Mouse (Mus musculus): Measurements from ENCODE around the gene Adamts2. TPM values are rescaled to one million over a fixed set of nuclear protein-coding genes. Genes with fewer than 3 reads are reported as not detected.

Adamts2 gene
- polyA plus RNA-seq, 1 experiment = 3.2 TPM

GRCm38 (mm10) chr11:50603082-50603910 lies 1.4 kb downstream of the Adamts2 start:
- TF ChIP-seq CTCF (IDR thresholded peaks at IDR 0.05; ENCODE audit: control insufficient read depth, insufficient read depth, insufficient replicate concordance, low read depth, low read length) = no peak
- TF ChIP-seq POLR2A (IDR thresholded peaks at IDR 0.05; ENCODE audit: control insufficient read depth, low read depth, low read length) = no peak
- Histone ChIP-seq H3K36me3 (ENCODE audit: control insufficient read depth, insufficient read depth, low read length) (no peaks in the 10 kb centered on the region), H3K4me3 (ENCODE audit: control insufficient read depth, low read depth, low read length) (peak overlapping the region; percentile 60), H3K27ac (ENCODE audit: control insufficient read depth, insufficient read depth, low read depth, low read length) (no peak overlapping the region), H3K27me3 (ENCODE audit: control insufficient read depth, insufficient read depth, low read length) (no peaks in the 10 kb centered on the region), H3K4me1 (ENCODE audit: control insufficient read depth, insufficient read depth, low read length) (no peaks in the 10 kb centered on the region; the same call in none of the 2 replicates)

GRCm38 (mm10) chr11:50604371-50604770 lies 2.5 kb downstream of the Adamts2 start:
- no peak for TF ChIP-seq POLR2A (IDR thresholded peaks at IDR 0.05; ENCODE audit: control insufficient read depth, low read depth, low read length)
- TF ChIP-seq CTCF (IDR thresholded peaks at IDR 0.05; ENCODE audit: control insufficient read depth, insufficient read depth, insufficient replicate concordance, low read depth, low read length) = no peak
- Histone ChIP-seq H3K4me1 (ENCODE audit: control insufficient read depth, insufficient read depth, low read length) (no peaks in the 10 kb centered on the region; the same call in none of the 2 replicates), H3K27me3 (ENCODE audit: control insufficient read depth, insufficient read depth, low read length) (no peaks in the 10 kb centered on the region), H3K36me3 (ENCODE audit: control insufficient read depth, insufficient read depth, low read length) (no peaks in the 10 kb centered on the region), H3K4me3 (ENCODE audit: control insufficient read depth, low read depth, low read length) (no peak overlapping the region), H3K27ac (ENCODE audit: control insufficient read depth, insufficient read depth, low read depth, low read length) (no peak overlapping the region)

GRCm38 (mm10) chr11:50611181-50611580 lies 9.3 kb downstream of the Adamts2 start:
- H3K27me3 ChIP-seq (ENCODE audit: control insufficient read depth, insufficient read depth, low read length) = no peaks in the 10 kb centered on the region
- no peak overlapping the region for H3K27ac ChIP-seq (ENCODE audit: control insufficient read depth, insufficient read depth, low read depth, low read length)
- TF ChIP-seq POLR2A (IDR thresholded peaks at IDR 0.05; ENCODE audit: control insufficient read depth, low read depth, low read length) (no peak), CTCF (IDR thresholded peaks at IDR 0.05; ENCODE audit: control insufficient read depth, insufficient read depth, insufficient replicate concordance, low read depth, low read length) (no peak)
- H3K36me3 ChIP-seq (ENCODE audit: control insufficient read depth, insufficient read depth, low read length) = no peaks in the 10 kb centered on the region
- H3K4me3 ChIP-seq (ENCODE audit: control insufficient read depth, low read depth, low read length) = no peak overlapping the region
- no peaks in the 10 kb centered on the region for H3K4me1 ChIP-seq (ENCODE audit: control insufficient read depth, insufficient read depth, low read length)

- Histone ChIP-seq H3K27me3 (ENCODE audit: control insufficient read depth, insufficient read depth, low read length) (no peaks in the 10 kb centered on the region), H3K4me1 (ENCODE audit: control insufficient read depth, insufficient read depth, low read length) (no peaks in the 10 kb centered on the region), H3K4me3 (ENCODE audit: control insufficient read depth, low read depth, low read length) (no peak overlapping the region), H3K27ac (ENCODE audit: control insufficient read depth, insufficient read depth, low read depth, low read length) (no peak overlapping the region), H3K36me3 (ENCODE audit: control insufficient read depth, insufficient read depth, low read length) (no peaks in the 10 kb centered on the region)
- no peak for TF ChIP-seq CTCF (IDR thresholded peaks at IDR 0.05; ENCODE audit: control insufficient read depth, insufficient read depth, insufficient replicate concordance, low read depth, low read length)
- no peak for TF ChIP-seq POLR2A (IDR thresholded peaks at IDR 0.05; ENCODE audit: control insufficient read depth, low read depth, low read length)
These were observed 15.2 kb downstream of the Adamts2 start for GRCm38 (mm10) chr11:50617015-50617543.

- no peaks in the 10 kb centered on the region for H3K36me3 ChIP-seq (ENCODE audit: control insufficient read depth, insufficient read depth, low read length)
- H3K4me1 ChIP-seq (ENCODE audit: control insufficient read depth, insufficient read depth, low read length) = peaks cover 6% of the 10 kb centered on the region; the same call in 1 of the 2 replicates
- H3K4me3 ChIP-seq (ENCODE audit: control insufficient read depth, low read depth, low read length) = no peak overlapping the region
- TF ChIP-seq CTCF (IDR thresholded peaks at IDR 0.05; ENCODE audit: control insufficient read depth, insufficient read depth, insufficient replicate concordance, low read depth, low read length) (no peak), POLR2A (IDR thresholded peaks at IDR 0.05; ENCODE audit: control insufficient read depth, low read depth, low read length) (no peak)
- H3K27ac ChIP-seq (ENCODE audit: control insufficient read depth, insufficient read depth, low read depth, low read length) = no peak overlapping the region
- no peaks in the 10 kb centered on the region for H3K27me3 ChIP-seq (ENCODE audit: control insufficient read depth, insufficient read depth, low read length)
These were observed 19.0 kb downstream of the Adamts2 start for GRCm38 (mm10) chr11:50620926-50621325.

- no peaks in the 10 kb centered on the region for H3K27me3 ChIP-seq (ENCODE audit: control insufficient read depth, insufficient read depth, low read length)
- H3K36me3 ChIP-seq (ENCODE audit: control insufficient read depth, insufficient read depth, low read length) = no peaks in the 10 kb centered on the region
- no peak overlapping the region for H3K4me3 ChIP-seq (ENCODE audit: control insufficient read depth, low read depth, low read length)
- no peak for TF ChIP-seq POLR2A (IDR thresholded peaks at IDR 0.05; ENCODE audit: control insufficient read depth, low read depth, low read length)
- no peak for TF ChIP-seq CTCF (IDR thresholded peaks at IDR 0.05; ENCODE audit: control insufficient read depth, insufficient read depth, insufficient replicate concordance, low read depth, low read length)
- no peak overlapping the region for H3K27ac ChIP-seq (ENCODE audit: control insufficient read depth, insufficient read depth, low read depth, low read length)
- H3K4me1 ChIP-seq (ENCODE audit: control insufficient read depth, insufficient read depth, low read length) = peaks cover 6% of the 10 kb centered on the region; the same call in 1 of the 2 replicates
These were observed 19.5 kb downstream of the Adamts2 start for GRCm38 (mm10) chr11:50621364-50621763.

GRCm38 (mm10) chr11:50622238-50622726 lies 20.4 kb downstream of the Adamts2 start:
- H3K27me3 ChIP-seq (ENCODE audit: control insufficient read depth, insufficient read depth, low read length) = no peaks in the 10 kb centered on the region
- H3K36me3 ChIP-seq (ENCODE audit: control insufficient read depth, insufficient read depth, low read length) = no peaks in the 10 kb centered on the region
- H3K4me3 ChIP-seq (ENCODE audit: control insufficient read depth, low read depth, low read length) = no peak overlapping the region
- peaks cover 6% of the 10 kb centered on the region; the same call in 1 of the 2 replicates for H3K4me1 ChIP-seq (ENCODE audit: control insufficient read depth, insufficient read depth, low read length)
- TF ChIP-seq CTCF (IDR thresholded peaks at IDR 0.05; ENCODE audit: control insufficient read depth, insufficient read depth, insufficient replicate concordance, low read depth, low read length) (no peak), POLR2A (IDR thresholded peaks at IDR 0.05; ENCODE audit: control insufficient read depth, low read depth, low read length) (no peak)
- H3K27ac ChIP-seq (ENCODE audit: control insufficient read depth, insufficient read depth, low read depth, low read length) = no peak overlapping the region
